Mouse (Mus musculus) CH12.LX (cell line): ENCODE measurements at regions not wholly inside any gene's neighbourhood (a gene's known extent, or its start where the extent isn't known, plus 50 kb on each side); places are given as distances from the start of the nearest gene placed in this dataset.

Source experiments
- DNase-seq: peaks from one replicate; pipeline ENCODE4 v3.0.0-alpha.2; 2013; ENCODE audit errors: extremely low read depth
- H3K27ac ChIP-seq: 2 replicates; pipeline ENCODE4 v1.5.1; 2012; ENCODE audit warnings: low read depth, mild to moderate bottlenecking, control low read depth, moderate library complexity; ENCODE audit not compliant: insufficient read depth
- H3K27me3 ChIP-seq: replicated peaks from 2 replicates; pipeline ENCODE3; 2012; ENCODE audit warnings: inconsistent platforms
- H3K36me3 ChIP-seq, 2 experiments: replicated peaks in 1 of 2; 2 replicates each; pipeline versions ENCODE3 to v1.6.1; 2012; ENCODE audit warnings: inconsistent platforms in 1 of 2, low read length in 1 of 2, mild to moderate bottlenecking in 1 of 2, mixed read lengths in 1 of 2, moderate library complexity in 1 of 2; ENCODE audit not compliant: control insufficient read depth in 1 of 2, insufficient read depth in 1 of 2
- H3K4me1 ChIP-seq, 2 experiments: 2 replicates each; pipeline ENCODE4 v1.6.1; 2012; ENCODE audit warnings: inconsistent platforms in 1 of 2, moderate library complexity in 1 of 2; ENCODE audit not compliant: insufficient read depth in 2 of 2, control insufficient read depth in 1 of 2
- H3K4me2 ChIP-seq: 2 replicates; pipeline ENCODE4 v1.6.1; 2012; ENCODE audit warnings: low read depth, mild to moderate bottlenecking, control low read depth; ENCODE audit not compliant: poor library complexity, insufficient read depth, severe bottlenecking
- H3K4me3 ChIP-seq, 3 experiments: fragments of 150-350 bp in 1 of 3; sonication (generic) in 1 of 3; replicated peaks in 1 of 3; 2 replicates each; pipeline versions ENCODE3 to v1.5.1; 2011 to 2012; ENCODE audit warnings: low read depth in 2 of 3, low read length in 2 of 3, mild to moderate bottlenecking in 2 of 3, moderate library complexity in 2 of 3, control low read depth in 1 of 3, improper control_type of control experiment in 1 of 3, inconsistent platforms in 1 of 3, mixed read lengths in 1 of 3; ENCODE audit not compliant: poor library complexity in 1 of 3
- H3K79me2 ChIP-seq: replicated peaks from 2 replicates; pipeline ENCODE4 v1.6.1; 2012; ENCODE audit warnings: mild to moderate bottlenecking, moderate library complexity; ENCODE audit not compliant: control insufficient read depth, poor library complexity, insufficient read depth, severe bottlenecking; ENCODE audit errors: extremely low read depth
- H3K9ac ChIP-seq: 2 replicates; pipeline ENCODE4 v1.6.1; 2012; ENCODE audit warnings: low read depth, mild to moderate bottlenecking, control low read depth, moderate library complexity; ENCODE audit not compliant: insufficient read depth
- H3K9me3 ChIP-seq: replicated peaks from 2 replicates; pipeline ENCODE3; 2012; ENCODE audit warnings: low read length, inconsistent platforms, mixed read lengths
- E2F4 ChIP-seq: IDR thresholded peaks from 2 replicates; pipeline ENCODE4 v1.6.1; 2011; ENCODE audit warnings: low read depth, low read length, improper control_type of control experiment; ENCODE audit not compliant: insufficient replicate concordance
- ELF1 ChIP-seq: IDR thresholded peaks from 2 replicates; pipeline ENCODE4 v1.6.1; 2014; ENCODE audit warnings: low read depth, mild to moderate bottlenecking, inconsistent platforms, low read length, improper control_type of control experiment
- ETS1 ChIP-seq: conservative IDR thresholded peaks from 2 replicates; pipeline ENCODE4 v1.6.1; 2012; ENCODE audit warnings: low read depth, mild to moderate bottlenecking, inconsistent platforms, low read length, improper control_type of control experiment, moderate library complexity
- HCFC1 ChIP-seq: IDR thresholded peaks from 2 replicates; pipeline ENCODE4 v1.6.1; 2012; ENCODE audit warnings: low read depth, mild to moderate bottlenecking, inconsistent platforms, low read length, improper control_type of control experiment
- JUND ChIP-seq: conservative IDR thresholded peaks from 2 replicates; pipeline ENCODE4 v1.6.1; 2011; ENCODE audit warnings: low read depth, low read length, improper control_type of control experiment
- KAT2A ChIP-seq: IDR thresholded peaks from 2 replicates; pipeline ENCODE4 v1.6.1; 2012; ENCODE audit warnings: low read length, improper control_type of control experiment, inconsistent platforms; ENCODE audit not compliant: insufficient replicate concordance
- MAZ ChIP-seq: IDR thresholded peaks from 2 replicates; pipeline ENCODE4 v1.6.1; 2012; ENCODE audit warnings: low read depth, mild to moderate bottlenecking, inconsistent platforms, low read length, improper control_type of control experiment, moderate library complexity
- MEF2A ChIP-seq: IDR thresholded peaks from 2 replicates; pipeline ENCODE4 v1.6.1; 2014; ENCODE audit warnings: low read depth, mild to moderate bottlenecking, inconsistent platforms, low read length, improper control_type of control experiment, borderline replicate concordance
- MXI1 ChIP-seq: IDR thresholded peaks from 2 replicates; pipeline ENCODE4 v1.6.1; 2011; ENCODE audit warnings: mild to moderate bottlenecking, low read depth, low read length, improper control_type of control experiment
- MYC ChIP-seq: IDR thresholded peaks from 2 replicates; pipeline ENCODE4 v1.6.1; 2011; ENCODE audit warnings: low read depth, mild to moderate bottlenecking, improper control_type of control experiment, low read length
- NELFE ChIP-seq: IDR thresholded peaks from 2 replicates; pipeline ENCODE4 v1.6.1; 2011; ENCODE audit warnings: low read depth, low read length, improper control_type of control experiment
- PAX5 ChIP-seq: IDR thresholded peaks from 2 replicates; pipeline ENCODE4 v1.6.1; 2012; ENCODE audit warnings: low read length, inconsistent platforms, mixed read lengths
- POLR2A ChIP-seq: IDR thresholded peaks from 2 replicates; pipeline ENCODE4 v1.6.1; 2011; ENCODE audit warnings: low read depth, mild to moderate bottlenecking, improper control_type of control experiment, low read length
- SMC3 ChIP-seq: IDR thresholded peaks from 2 replicates; pipeline ENCODE4 v1.6.1; 2011; ENCODE audit warnings: low read depth, low read length, improper control_type of control experiment
- TCF12 ChIP-seq: IDR thresholded peaks from 2 replicates; pipeline ENCODE4 v1.6.1; 2014; ENCODE audit warnings: low read depth, mild to moderate bottlenecking, inconsistent platforms, low read length, improper control_type of control experiment
- UBTF ChIP-seq: IDR thresholded peaks from 2 replicates; pipeline ENCODE4 v1.6.1; 2012; ENCODE audit warnings: low read depth, mild to moderate bottlenecking, inconsistent platforms, low read length, improper control_type of control experiment, moderate library complexity
- USF2 ChIP-seq: conservative IDR thresholded peaks from 2 replicates; pipeline ENCODE4 v1.6.1; 2011; ENCODE audit warnings: low read depth, low read length, improper control_type of control experiment
- ZC3H11A ChIP-seq: IDR thresholded peaks from 2 replicates; pipeline ENCODE4 v1.6.1; 2012; ENCODE audit warnings: low read depth, mild to moderate bottlenecking, inconsistent platforms, low read length, improper control_type of control experiment
- ZMIZ1 ChIP-seq: IDR thresholded peaks from 2 replicates; pipeline ENCODE4 v1.6.1; 2012; ENCODE audit warnings: low read depth, mild to moderate bottlenecking, inconsistent platforms, low read length, improper control_type of control experiment
- dilution Hi-C: fragments of 300-500 bp; cut with MboI; formaldehyde crosslinking; loops from 2 replicates; pipeline ENCODE4 v1.14.3; 2020; ENCODE audit warnings: low sequenced_read_pairs; ENCODE audit not compliant: extremely low pct_unique_long_range_greater_than_20kb, extremely low pct_ligation_motif_present
- in situ Hi-C: fragments of 300-500 bp; cut with MboI; formaldehyde crosslinking; loops from 3 replicates; pipeline ENCODE4 v1.14.3; 2019; ENCODE audit warnings: low sequenced_read_pairs, low pct_ligation_motif_present, low pct_unique_long_range_greater_than_20kb, mixed read lengths

GRCm38 (mm10) chr16:79718230-79718629, 627.3 kb upstream of the Tmprss15 start:
- no peak overlapping the region for H3K9ac ChIP-seq
- no peaks in the 10 kb centered on the region for H3K4me1 ChIP-seq
- TF ChIP-seq MAZ (no peak), ZMIZ1 (no peak), SMC3 (no peak), MYC (no peak), PAX5 (no peak), JUND (no peak), NELFE (no peak), KAT2A (no peak), POLR2A (no peak), USF2 (no peak), ZC3H11A (no peak), ETS1 (no peak), MXI1 (no peak)
- in situ Hi-C loops, result no loop called here
- H3K79me2 ChIP-seq, result no peaks in the 10 kb centered on the region
- H3K9me3 ChIP-seq, result peaks cover 33% of the 10 kb centered on the region
- no peak overlapping the region for H3K4me2 ChIP-seq
- H3K4me3 ChIP-seq, result no peak overlapping the region
- H3K27me3 ChIP-seq, result no peaks in the 10 kb centered on the region
- H3K27ac ChIP-seq, result no peak overlapping the region
- dilution Hi-C loops, result no loop called here
- DNase-seq, result no peak
- H3K36me3 ChIP-seq, result no peaks in the 10 kb centered on the region

GRCm38 (mm10) chr16:79692444-79692843, 601.5 kb upstream of the Tmprss15 start:
- H3K79me2 ChIP-seq, result no peaks in the 10 kb centered on the region
- H3K4me3 ChIP-seq, result no peak overlapping the region
- dilution Hi-C loops (no loop called here), in situ Hi-C loops (no loop called here)
- H3K4me1 ChIP-seq, result no peaks in the 10 kb centered on the region
- no peak overlapping the region for H3K27ac ChIP-seq
- H3K27me3 ChIP-seq, result no peaks in the 10 kb centered on the region
- H3K36me3 ChIP-seq, result no peaks in the 10 kb centered on the region
- no peak for DNase-seq
- H3K9me3 ChIP-seq, result peaks cover 27% of the 10 kb centered on the region
- no peak overlapping the region for H3K4me2 ChIP-seq
- TF ChIP-seq UBTF (no peak), MEF2A (no peak)
- H3K9ac ChIP-seq, result no peak overlapping the region

DNA sequence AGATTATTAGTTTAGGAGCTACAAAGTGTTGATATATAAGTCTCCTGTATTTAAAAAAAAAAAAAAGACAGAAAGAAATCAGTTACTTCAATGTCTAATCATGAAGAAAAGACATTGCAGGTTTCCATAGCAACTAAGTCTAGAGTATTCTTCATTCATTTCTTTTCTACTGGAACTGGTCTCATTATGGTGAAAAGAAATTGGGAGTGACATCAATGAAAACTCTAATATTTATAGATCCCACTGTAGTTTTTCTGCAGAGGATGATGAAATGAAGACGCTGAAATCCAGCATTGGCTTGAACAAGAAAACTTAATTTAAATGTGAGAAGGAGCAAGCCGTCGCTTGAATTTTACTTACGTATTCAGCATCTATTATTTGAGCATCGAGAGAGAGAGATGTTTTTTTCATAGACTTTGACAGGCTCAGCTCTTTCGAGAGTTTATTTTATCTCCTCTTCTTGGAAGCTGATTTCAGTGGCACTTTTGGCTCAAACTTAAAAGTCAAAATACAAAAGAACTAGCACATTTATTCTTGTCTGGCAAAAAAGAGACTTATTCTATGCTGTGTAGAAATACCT, 560.4 kb upstream of the Tmprss15 start:
- dilution Hi-C loops (no loop called here), in situ Hi-C loops (no loop called here)
- Histone ChIP-seq H3K9ac (no peak overlapping the region), H3K4me2 (no peak overlapping the region), H3K4me1 (no peaks in the 10 kb centered on the region), H3K79me2 (no peaks in the 10 kb centered on the region), H3K27ac (no peak overlapping the region), H3K4me3 (no peak overlapping the region), H3K9me3 (peaks cover 27% of the 10 kb centered on the region), H3K27me3 (no peaks in the 10 kb centered on the region), H3K36me3 (no peaks in the 10 kb centered on the region)
- DNase-seq, result no peak
- TF ChIP-seq SMC3, result no peak
- TF ChIP-seq JUND, result no peak
- no peak for TF ChIP-seq NELFE
- TF ChIP-seq E2F4, result no peak
- TF ChIP-seq TCF12, result no peak
- no peak for TF ChIP-seq ZMIZ1
- TF ChIP-seq POLR2A, result no peak
- TF ChIP-seq ETS1, result no peak
- TF ChIP-seq ELF1, result no peak
- no peak for TF ChIP-seq MEF2A
- no peak for TF ChIP-seq HCFC1
